Mouse (Mus musculus) kidney, embryonic 16.5 days (tissue): ENCODE measurements around the gene Dtl. TPM values are rescaled to one million over a fixed set of nuclear protein-coding genes. Genes with fewer than 3 reads are reported as not detected.

ENCODE experiments used
- ATAC-seq: fragments of 200-750 bp; cut with Nextera tagmentation; 2 replicates; pipeline ENCODE4 v1.8.0; 2017; ENCODE audit warnings: moderate TSS enrichment; ENCODE audit not compliant: low FRiP score, low TSS enrichment
- H3K27ac ChIP-seq: fragments of 300-500 bp; sonication (generic); 2 replicates; pipeline ENCODE4 v1.5.1; 2014; ENCODE audit warnings: low read length
- H3K27me3 ChIP-seq: fragments of 300-500 bp; sonication (generic); 2 replicates; pipeline ENCODE4 v1.6.1; 2014; ENCODE audit warnings: low read length, control low read depth, mixed read lengths; ENCODE audit not compliant: insufficient read depth
- H3K36me3 ChIP-seq: fragments of 300-500 bp; sonication (generic); 2 replicates; pipeline ENCODE4 v1.6.1; 2014; ENCODE audit warnings: low read length, control low read depth, mixed read lengths; ENCODE audit not compliant: insufficient read depth
- H3K4me1 ChIP-seq: fragments of 300-500 bp; sonication (generic); 2 replicates; pipeline ENCODE4 v1.6.1; 2014; ENCODE audit warnings: low read length, control low read depth, mixed read lengths; ENCODE audit not compliant: insufficient read depth
- H3K4me2 ChIP-seq: fragments of 300-500 bp; sonication (generic); replicated peaks from 2 replicates; pipeline ENCODE4 v1.6.1; 2014; ENCODE audit warnings: low read depth, low read length
- H3K4me3 ChIP-seq: fragments of 300-500 bp; sonication (generic); 2 replicates; pipeline ENCODE4 v1.5.1; 2014; ENCODE audit warnings: mild to moderate bottlenecking, low read length
- H3K9ac ChIP-seq: fragments of 300-500 bp; sonication (generic); replicated peaks from 2 replicates; pipeline ENCODE4 v1.6.1; 2014; ENCODE audit warnings: low read length
- H3K9me3 ChIP-seq: fragments of 300-500 bp; sonication (generic); 2 replicates; pipeline ENCODE4 v1.6.1; 2016; ENCODE audit warnings: low read length, control low read depth
- WGBS: fragments of 180-500 bp; shearing (Covaris S2); extraction: QIAGEN DNeasy Blood & Tissue Kit; methylation state at CpG from one replicate; pipeline ENCODE4 v1.1.7; 2014; 5-methylcytosine and 5-hydroxymethylcytosine counted together
- polyA plus RNA-seq: library from polyadenylated mRNA; unstranded; fragments of >200 nt; fragmentation: Nextera tagmentation; extraction: Ambion mirVana; gene quantifications from 2 replicates; pipeline ENCODE4 v1.2.1, GENCODE M21; 2015

Gene Dtl
- polyA plus RNA-seq, 1 experiment from 2014 or later = 53.3 TPM

DNA sequence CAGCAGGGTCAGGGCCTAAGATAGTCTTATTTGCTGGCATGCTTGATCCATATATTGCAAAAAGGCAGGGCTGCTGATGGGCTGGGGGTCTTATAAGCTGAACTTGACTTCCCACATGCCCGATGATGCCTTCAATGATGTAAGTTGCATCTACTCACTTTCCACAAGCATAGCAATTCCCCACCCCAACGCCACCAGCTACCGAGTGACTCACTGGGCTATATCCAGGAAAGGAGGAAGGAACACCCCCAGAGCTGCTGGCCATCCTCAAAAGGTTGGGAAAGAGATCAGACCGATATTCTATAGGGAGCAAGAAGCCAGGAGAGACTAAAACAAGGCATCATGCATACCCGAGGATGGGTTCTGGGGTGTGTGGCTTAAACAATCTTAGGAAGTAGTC is 15.6 kb downstream of the Dtl start:
- Histone ChIP-seq H3K4me2 (no peak overlapping the region), H3K36me3 (peaks cover 13% of the 10 kb centered on the region; the same call in 1 of the 2 replicates), H3K4me3 (no peak overlapping the region), H3K27ac (no peak overlapping the region), H3K9me3 (no peaks in the 10 kb centered on the region), H3K4me1 (no peaks in the 10 kb centered on the region), H3K27me3 (no peaks in the 10 kb centered on the region), H3K9ac (no peak overlapping the region)
- 79% methylated on average over 5 of the region's 5 CpGs for WGBS
- no peak for ATAC-seq

DNA sequence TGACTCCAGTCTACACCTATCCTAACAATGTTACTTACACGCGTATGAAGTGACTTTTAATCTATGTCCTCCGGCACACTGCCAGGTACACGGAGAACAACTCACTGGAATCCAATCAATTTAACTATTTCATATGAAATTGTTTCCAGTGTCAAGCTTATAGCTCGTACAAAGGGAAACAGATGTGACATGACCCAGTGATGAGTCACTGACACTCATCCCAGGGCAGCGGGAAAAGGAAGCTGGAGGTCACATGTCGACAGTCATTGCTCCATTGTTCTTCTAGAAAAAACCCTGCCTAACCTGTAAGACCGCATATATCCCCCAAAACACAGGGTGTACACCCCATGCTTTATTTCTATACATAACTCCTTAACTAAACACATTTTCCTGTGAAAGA is 18.2 kb downstream of the Dtl start:
- Histone ChIP-seq H3K9ac (no peak overlapping the region), H3K4me3 (no peak overlapping the region), H3K27me3 (no peaks in the 10 kb centered on the region), H3K27ac (no peak overlapping the region), H3K4me2 (no peak overlapping the region), H3K36me3 (peaks cover 26% of the 10 kb centered on the region), H3K9me3 (no peaks in the 10 kb centered on the region), H3K4me1 (no peaks in the 10 kb centered on the region)
- ATAC-seq = no peak
- 71% methylated on average over 8 of the region's 8 CpGs for WGBS

DNA sequence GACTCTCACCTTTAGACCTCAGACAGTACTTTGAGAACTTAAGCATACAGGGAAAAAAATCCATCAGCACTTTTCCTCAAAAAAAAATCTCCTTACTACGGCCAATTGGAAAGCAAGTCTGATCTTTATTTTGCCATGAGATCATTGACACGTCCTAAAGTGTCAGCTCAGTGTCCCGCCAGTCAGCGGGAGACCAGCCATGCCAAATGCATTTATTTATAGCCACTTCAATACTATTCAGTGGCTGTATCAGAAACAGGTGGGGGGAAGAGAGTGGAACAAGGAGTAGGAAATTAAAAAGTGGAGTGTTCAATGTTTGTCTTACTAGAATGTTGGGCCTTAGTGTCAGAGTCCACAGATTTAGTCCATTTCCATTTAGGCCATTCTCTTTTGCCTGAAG is 24.6 kb downstream of the Dtl start:
- no peak for ATAC-seq
- WGBS = 82% methylated on average over 4 of the region's 4 CpGs

DNA sequence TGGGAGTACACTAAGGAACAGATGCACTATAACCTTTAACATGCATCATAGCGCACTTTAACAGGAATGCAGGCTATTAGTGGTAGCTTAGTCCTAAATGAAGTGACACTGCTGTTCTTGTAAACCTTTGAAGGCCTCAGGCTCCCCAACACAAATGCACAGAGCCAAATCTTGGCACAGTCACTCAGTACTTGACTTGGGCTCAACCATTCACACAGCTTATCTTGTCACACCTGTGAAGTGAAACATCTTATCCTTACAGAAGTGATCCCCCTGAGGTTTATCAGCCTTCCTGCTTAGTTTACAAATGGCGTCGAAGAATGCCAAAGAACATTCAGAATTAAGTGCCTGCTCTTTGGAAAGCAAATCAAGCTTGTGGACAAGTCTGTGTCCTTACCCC is 31.6 kb downstream of the Dtl start:
- ATAC-seq = no peak
- Histone ChIP-seq H3K4me1 (no peaks in the 10 kb centered on the region), H3K4me2 (no peak overlapping the region), H3K9ac (no peak overlapping the region), H3K27me3 (no peaks in the 10 kb centered on the region), H3K36me3 (peaks cover 45% of the 10 kb centered on the region), H3K27ac (no peak overlapping the region), H3K4me3 (no peak overlapping the region), H3K9me3 (no peaks in the 10 kb centered on the region)
- WGBS = 87% methylated on average over 3 of the region's 3 CpGs

More for the DNA sequence above, 24.6 kb downstream of the Dtl start:
- no peak overlapping the region for H3K27ac ChIP-seq
- H3K36me3 ChIP-seq = peaks cover 43% of the 10 kb centered on the region
- no peak overlapping the region for H3K4me2 ChIP-seq
- no peak overlapping the region for H3K9ac ChIP-seq
- H3K4me3 ChIP-seq = no peak overlapping the region
- no peaks in the 10 kb centered on the region for H3K4me1 ChIP-seq
- no peaks in the 10 kb centered on the region for H3K9me3 ChIP-seq
- no peaks in the 10 kb centered on the region for H3K27me3 ChIP-seq

DNA sequence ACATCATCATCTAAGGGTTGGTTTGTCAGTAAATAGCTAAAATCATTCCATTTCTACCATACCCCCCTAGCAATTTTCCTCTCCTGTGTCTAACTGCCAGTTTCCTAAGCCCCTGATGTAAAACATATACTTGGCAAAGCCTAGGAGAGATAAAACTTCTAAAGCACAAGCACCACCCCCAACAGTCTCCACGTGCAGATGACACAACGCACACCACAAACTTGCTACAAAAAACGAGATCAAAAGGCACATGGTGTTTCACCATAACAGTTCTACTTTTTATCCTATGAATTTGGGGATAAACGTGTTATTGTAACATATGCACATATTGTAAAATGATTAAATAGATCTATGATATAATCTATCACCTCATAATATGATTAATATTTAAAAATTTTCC is 33.7 kb downstream of the Dtl start:
- 87% methylated on average over 4 of the region's 4 CpGs for WGBS
- H3K9ac ChIP-seq = no peak overlapping the region
- H3K36me3 ChIP-seq = peaks cover 33% of the 10 kb centered on the region
- no peaks in the 10 kb centered on the region for H3K9me3 ChIP-seq
- no peak for ATAC-seq
- H3K4me1 ChIP-seq = no peaks in the 10 kb centered on the region
- H3K27ac ChIP-seq = no peak overlapping the region
- no peak overlapping the region for H3K4me3 ChIP-seq
- no peaks in the 10 kb centered on the region for H3K27me3 ChIP-seq
- H3K4me2 ChIP-seq = no peak overlapping the region

DNA sequence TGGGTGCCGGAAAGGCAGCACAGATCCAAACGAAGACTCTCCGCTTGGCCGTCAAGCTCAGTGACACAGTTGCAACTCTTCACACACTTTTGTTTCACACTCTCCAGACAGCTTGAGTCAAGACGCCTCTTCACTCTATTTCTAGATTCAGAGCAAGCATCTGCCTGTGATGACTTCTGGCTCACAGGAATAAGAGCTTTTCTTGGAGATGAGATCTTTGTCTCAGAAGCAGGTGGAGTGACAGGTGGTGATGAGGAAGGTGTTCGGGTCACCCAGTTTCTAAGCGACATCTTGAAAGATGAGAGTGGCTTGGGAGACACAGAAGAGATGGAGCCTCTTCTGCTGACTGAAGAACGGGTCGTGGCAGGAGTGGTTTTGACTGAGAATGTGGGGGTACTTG is 34.3 kb downstream of the Dtl start:
- Histone ChIP-seq H3K4me3 (no peak overlapping the region), H3K36me3 (peaks cover 30% of the 10 kb centered on the region), H3K4me1 (no peaks in the 10 kb centered on the region), H3K9me3 (no peaks in the 10 kb centered on the region), H3K9ac (no peak overlapping the region), H3K4me2 (no peak overlapping the region), H3K27ac (no peak overlapping the region), H3K27me3 (no peaks in the 10 kb centered on the region)
- 90% methylated on average over 9 of the region's 9 CpGs for WGBS
- no peak for ATAC-seq

DNA sequence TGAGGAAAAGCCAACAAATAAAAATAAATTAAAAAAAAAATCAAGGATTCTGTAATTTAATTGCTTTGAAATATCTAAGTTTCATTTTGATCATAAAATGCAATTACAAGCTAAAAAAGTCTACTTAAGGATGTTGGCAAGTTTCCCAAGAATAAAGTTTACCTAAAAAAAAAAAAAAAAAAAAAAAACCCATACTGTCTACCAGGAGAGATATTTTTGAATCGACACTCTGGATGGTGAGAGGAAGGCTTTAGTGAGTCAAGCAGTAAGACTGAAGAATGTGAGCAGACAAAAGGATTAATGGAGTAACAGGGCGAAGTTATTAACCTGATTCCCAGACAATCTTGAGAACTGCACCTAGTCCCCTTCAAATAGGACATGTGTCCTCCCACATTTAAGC is 35.0 kb downstream of the Dtl start:
- no peak overlapping the region for H3K9ac ChIP-seq
- H3K9me3 ChIP-seq = no peaks in the 10 kb centered on the region
- WGBS = 80% methylated on average over 2 of the region's 2 CpGs
- no peak overlapping the region for H3K4me3 ChIP-seq
- H3K4me1 ChIP-seq = no peaks in the 10 kb centered on the region
- no peaks in the 10 kb centered on the region for H3K27me3 ChIP-seq
- ATAC-seq = no peak
- no peak overlapping the region for H3K4me2 ChIP-seq
- peaks cover 30% of the 10 kb centered on the region for H3K36me3 ChIP-seq
- H3K27ac ChIP-seq = no peak overlapping the region

DNA sequence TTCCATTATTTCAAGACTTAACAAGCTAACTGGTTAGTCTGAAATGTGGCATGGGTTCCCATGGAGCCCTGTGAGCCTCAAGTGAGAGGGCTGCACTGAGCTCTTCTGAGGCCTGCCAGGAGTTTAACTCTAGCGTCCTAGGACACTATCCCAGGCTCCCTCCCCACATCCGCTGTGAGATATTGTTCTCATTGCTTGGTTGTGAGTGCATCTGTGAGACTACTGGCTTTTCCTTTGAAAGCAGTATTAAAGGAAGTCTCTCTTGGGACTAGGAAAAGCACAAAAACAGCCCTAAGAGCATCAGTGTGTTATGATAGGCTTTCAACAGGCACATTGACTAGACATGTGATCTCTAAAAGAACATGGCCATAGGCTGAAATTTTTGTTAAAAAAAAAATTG is 40.4 kb downstream of the Dtl start:
- no peak for ATAC-seq
- no peaks in the 10 kb centered on the region for H3K9me3 ChIP-seq
- no peak overlapping the region for H3K9ac ChIP-seq
- no peak overlapping the region for H3K4me2 ChIP-seq
- 78% methylated on average over 2 of the region's 2 CpGs for WGBS
- H3K27ac ChIP-seq = no peak overlapping the region
- H3K36me3 ChIP-seq = 0 out of 2 replicates have a peak, but pooled peaks cover 8% of the 10 kb centered on the region
- H3K4me1 ChIP-seq = no peaks in the 10 kb centered on the region
- no peak overlapping the region for H3K4me3 ChIP-seq
- no peaks in the 10 kb centered on the region for H3K27me3 ChIP-seq

DNA sequence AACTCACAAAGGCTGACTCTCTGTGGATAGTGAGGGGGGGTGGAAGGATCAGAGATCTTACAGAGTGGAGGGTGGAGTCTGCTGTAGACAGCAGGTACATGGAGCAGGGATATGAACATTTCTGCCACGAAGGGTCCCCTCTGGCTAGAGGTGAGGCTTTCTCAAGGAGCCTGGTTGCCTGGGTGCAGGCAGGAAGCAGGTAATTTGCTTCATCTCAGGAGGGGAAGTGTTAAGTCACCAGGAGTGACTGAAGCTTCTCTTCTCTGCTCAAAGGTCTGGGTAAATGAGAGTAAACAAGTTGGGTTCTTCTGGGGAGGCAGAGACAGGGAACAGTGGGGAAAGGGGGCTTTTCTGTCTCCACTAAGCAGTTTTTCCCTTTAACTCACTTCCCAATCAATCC is 44.3 kb downstream of the Dtl start:
- WGBS = 33% methylated on average over 1 of the region's 1 CpGs
- Histone ChIP-seq H3K4me3 (no peak overlapping the region), H3K36me3 (no peaks in the 10 kb centered on the region), H3K27me3 (no peaks in the 10 kb centered on the region), H3K9ac (no peak overlapping the region), H3K4me2 (no peak overlapping the region), H3K27ac (no peak overlapping the region), H3K9me3 (no peaks in the 10 kb centered on the region), H3K4me1 (no peaks in the 10 kb centered on the region)
- ATAC-seq = no peak

DNA sequence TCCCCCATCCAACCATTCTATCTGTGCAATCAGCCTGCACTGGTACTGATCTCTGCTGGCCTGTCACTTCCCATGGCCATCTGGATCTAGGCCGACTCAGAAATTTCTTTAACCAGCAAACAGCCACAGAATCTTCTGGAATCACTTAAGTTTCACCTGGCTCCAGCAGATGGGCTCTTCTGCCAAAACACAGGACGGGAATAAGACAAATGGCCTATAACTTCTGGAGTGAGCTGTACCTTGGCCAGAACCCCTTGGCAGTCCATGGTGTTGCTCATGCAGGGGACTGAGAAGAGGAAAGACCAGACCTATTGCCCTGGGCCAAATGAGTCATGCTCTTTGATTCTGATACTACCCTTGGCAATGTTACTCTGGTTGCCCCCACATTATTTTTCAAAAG is 45.9 kb downstream of the Dtl start:
- ATAC-seq = no peak
- WGBS = 79% methylated on average over 2 of the region's 2 CpGs
- H3K4me1 ChIP-seq = no peaks in the 10 kb centered on the region
- H3K9me3 ChIP-seq = no peaks in the 10 kb centered on the region
- H3K27ac ChIP-seq = no peak overlapping the region
- no peak overlapping the region for H3K4me2 ChIP-seq
- no peaks in the 10 kb centered on the region for H3K36me3 ChIP-seq
- H3K4me3 ChIP-seq = no peak overlapping the region
- no peak overlapping the region for H3K9ac ChIP-seq
- H3K27me3 ChIP-seq = no peaks in the 10 kb centered on the region
